Mouse (Mus musculus) intestine, postnatal 0 days (tissue): ENCODE data around the gene Hspb9. TPM values are rescaled to one million over a fixed set of nuclear protein-coding genes. Genes with fewer than 3 reads are reported as not detected.

Experiments
- ATAC-seq: fragments of 200-750 bp; cut with Nextera tagmentation; 2 replicates; pipeline ENCODE4 v1.8.0; 2017; ENCODE audit warnings: mild to moderate bottlenecking, moderate TSS enrichment, moderate library complexity
- H3K27ac ChIP-seq: fragments of 300-500 bp; sonication (generic); 2 replicates; pipeline ENCODE4 v1.5.1; 2014; ENCODE audit warnings: mild to moderate bottlenecking, low read depth, low read length, moderate library complexity
- H3K27me3 ChIP-seq: fragments of 300-500 bp; sonication (generic); replicated peaks from 2 replicates; pipeline ENCODE4 v1.6.1; 2014; ENCODE audit warnings: low read length, mixed read lengths; ENCODE audit not compliant: control insufficient read depth, insufficient read depth
- H3K36me3 ChIP-seq: fragments of 300-500 bp; sonication (generic); 2 replicates; pipeline ENCODE4 v1.6.1; 2014; ENCODE audit warnings: mild to moderate bottlenecking, moderate library complexity; ENCODE audit not compliant: control insufficient read depth, insufficient read depth
- H3K4me1 ChIP-seq: fragments of 300-500 bp; sonication (generic); replicated peaks from 2 replicates; pipeline ENCODE4 v1.6.1; 2014; ENCODE audit warnings: antibody characterized with exemption, low read length, mixed read lengths; ENCODE audit not compliant: control insufficient read depth, insufficient read depth
- H3K4me2 ChIP-seq: fragments of 300-500 bp; sonication (generic); replicated peaks from 2 replicates; pipeline ENCODE4 v1.6.1; 2014; ENCODE audit warnings: low read depth, mild to moderate bottlenecking, moderate library complexity
- H3K4me3 ChIP-seq: fragments of 300-500 bp; sonication (generic); 2 replicates; pipeline ENCODE4 v1.5.1; 2014; ENCODE audit warnings: low read depth, low read length
- H3K9ac ChIP-seq: fragments of 300-500 bp; sonication (generic); 2 replicates; pipeline ENCODE4 v1.6.1; 2014; ENCODE audit warnings: mild to moderate bottlenecking, low read depth, low read length
- H3K9me3 ChIP-seq: fragments of 300-500 bp; sonication (generic); 2 replicates; pipeline ENCODE4 v1.6.1; 2016; ENCODE audit warnings: mixed run types; ENCODE audit not compliant: control insufficient read depth
- CTCF ChIP-seq: sonication (generic); IDR thresholded peaks from 2 replicates; pipeline ENCODE4 v1.5.1; 2016; ENCODE audit warnings: low read depth, mild to moderate bottlenecking, control low read depth, antibody characterized with exemption, moderate library complexity
- WGBS: fragments of 180-500 bp; shearing (Covaris S2); extraction: QIAGEN DNeasy Blood & Tissue Kit; methylation state at CpG from one replicate; pipeline ENCODE4 v1.1.7; 2014; 5-methylcytosine and 5-hydroxymethylcytosine counted together
- polyA plus RNA-seq: library from polyadenylated mRNA; unstranded; fragments of >200 nt; fragmentation: Nextera tagmentation; extraction: Ambion mirVana; gene quantifications from 2 replicates; pipeline ENCODE4 v1.2.1, GENCODE M21; 2015

Hspb9 gene
- polyA plus RNA-seq, 1 experiment from 2014 or later = 0.44 TPM

GRCm38 (mm10) chr11:100721776-100722492 is 8.3 kb downstream of the Hspb9 start:
- 51% methylated on average over 8 of the region's 8 CpGs for WGBS
- 0 out of 2 replicates have a peak overlapping the region, but pooled peaks have one; percentile 14 for H3K4me2 ChIP-seq

GRCm38 (mm10) chr11:100722493-100723028 is 8.9 kb downstream of the Hspb9 start:
- Histone ChIP-seq H3K4me1 (peaks cover 22% of the 10 kb centered on the region), H3K9ac (no peak overlapping the region), H3K27ac (peak overlapping the region; percentile 80), H3K27me3 (no peaks in the 10 kb centered on the region), H3K9me3 (no peaks in the 10 kb centered on the region), H3K4me2 (no peak overlapping the region), H3K4me3 (no peak overlapping the region), H3K36me3 (peaks cover 24% of the 10 kb centered on the region)
- peak; percentile 36 for ATAC-seq
- no peak for TF ChIP-seq CTCF
- WGBS = 23% methylated on average over 2 of the region's 2 CpGs

More at GRCm38 (mm10) chr11:100721776-100722492, 8.3 kb downstream of the Hspb9 start:
- peak overlapping the region; percentile 8; the same call in 1 of the 2 replicates for H3K9ac ChIP-seq
- peaks cover 22% of the 10 kb centered on the region for H3K4me1 ChIP-seq
- peak; percentile 40 for ATAC-seq
- H3K9me3 ChIP-seq = no peaks in the 10 kb centered on the region
- H3K27ac ChIP-seq = peak overlapping the region; percentile 80
- peaks cover 30% of the 10 kb centered on the region for H3K36me3 ChIP-seq
- TF ChIP-seq CTCF = no peak
- H3K27me3 ChIP-seq = no peaks in the 10 kb centered on the region
- H3K4me3 ChIP-seq = no peak overlapping the region

GRCm38 (mm10) chr11:100724919-100725512 is 11.4 kb downstream of the Hspb9 start:
- Histone ChIP-seq H3K4me1 (peaks cover 19% of the 10 kb centered on the region), H3K27ac (peak overlapping the region; percentile 78), H3K9ac (no peak overlapping the region), H3K27me3 (no peaks in the 10 kb centered on the region), H3K4me2 (no peak overlapping the region), H3K9me3 (no peaks in the 10 kb centered on the region), H3K4me3 (no peak overlapping the region), H3K36me3 (peaks cover 12% of the 10 kb centered on the region)
- no peak for TF ChIP-seq CTCF
- WGBS = 21% methylated on average over 5 of the region's 5 CpGs
- ATAC-seq = 0 out of 2 replicates have a peak, but pooled peaks have one; percentile 18

- Histone ChIP-seq H3K27ac (peak overlapping the region; percentile 31), H3K36me3 (peaks cover 18% of the 10 kb centered on the region), H3K27me3 (no peaks in the 10 kb centered on the region), H3K4me2 (no peak overlapping the region), H3K4me1 (peaks cover 12% of the 10 kb centered on the region; the same call in 1 of the 2 replicates), H3K4me3 (no peak overlapping the region), H3K9ac (no peak overlapping the region), H3K9me3 (no peaks in the 10 kb centered on the region)
- no peak for TF ChIP-seq CTCF
- ATAC-seq = peak; percentile 48
- WGBS = 75% methylated on average over 3 of the region's 3 CpGs
Observed at GRCm38 (mm10) chr11:100727201-100727600, 13.6 kb downstream of the Hspb9 start.

- Histone ChIP-seq H3K4me1 (peaks cover 10% of the 10 kb centered on the region; the same call in 1 of the 2 replicates), H3K27ac (no peak overlapping the region), H3K4me2 (no peak overlapping the region), H3K9ac (no peak overlapping the region), H3K36me3 (peaks cover 30% of the 10 kb centered on the region), H3K4me3 (no peak overlapping the region), H3K9me3 (no peaks in the 10 kb centered on the region), H3K27me3 (no peaks in the 10 kb centered on the region)
- TF ChIP-seq CTCF = no peak
- WGBS = 79% methylated on average over 6 of the region's 6 CpGs
- ATAC-seq = no peak
Observed at GRCm38 (mm10) chr11:100728601-100729000, 15.0 kb downstream of the Hspb9 start.

GRCm38 (mm10) chr11:100729976-100730375 is 16.3 kb downstream of the Hspb9 start:
- Histone ChIP-seq H3K27ac (no peak overlapping the region), H3K9ac (no peak overlapping the region), H3K27me3 (no peaks in the 10 kb centered on the region), H3K4me2 (no peak overlapping the region), H3K9me3 (no peaks in the 10 kb centered on the region), H3K4me1 (peaks cover 3% of the 10 kb centered on the region; the same call in 1 of the 2 replicates), H3K4me3 (no peak overlapping the region), H3K36me3 (peaks cover 33% of the 10 kb centered on the region)
- 84% methylated on average over 4 of the region's 4 CpGs for WGBS
- no peak for TF ChIP-seq CTCF
- no peak for ATAC-seq
